Mouse (Mus musculus): Measurements from ENCODE around the gene Ncln.
"Not testable (repeated sequence)": the region's sequence is repeated elsewhere in the genome, so short reads cannot be mapped to it uniquely, and the experiment has no call there.

Ncln gene

GRCm38 (mm10) chr10:81460471-81460870 is 35.7 kb downstream of the Ncln start:
- DNase-seq = no peak

GRCm38 (mm10) chr10:81459399-81459798 is 36.8 kb downstream of the Ncln start:
- DNase-seq = no peak

- no peak for DNase-seq
Measured at GRCm38 (mm10) chr10:81458267-81458666, 37.9 kb downstream of the Ncln start.

GRCm38 (mm10) chr10:81457624-81458023 is 38.6 kb downstream of the Ncln start:
- no peak for DNase-seq

- DNase-seq = no peak
Measured at GRCm38 (mm10) chr10:81456983-81457563, 39.1 kb downstream of the Ncln start.

GRCm38 (mm10) chr10:81455181-81455895 is 40.9 kb downstream of the Ncln start, which contains the start of gene Nfic:
Nfic (minus strand) TSS chr10:81455635.
- DNase-seq = no peak

GRCm38 (mm10) chr10:81454106-81454505 is 42.1 kb downstream of the Ncln start:
- DNase-seq = no peak

GRCm38 (mm10) chr10:81452947-81453288 is 43.3 kb downstream of the Ncln start:
- no peak for DNase-seq

GRCm38 (mm10) chr10:81452237-81452946 is 43.8 kb downstream of the Ncln start:
- DNase-seq = no peak

GRCm38 (mm10) chr10:81451365-81451745 is 44.8 kb downstream of the Ncln start:
- DNase-seq = no peak

- DNase-seq = no peak
Measured at GRCm38 (mm10) chr10:81450641-81451364, 45.4 kb downstream of the Ncln start.

- peak; percentile 90 for DNase-seq
Measured at GRCm38 (mm10) chr10:81450140-81450539, 46.1 kb downstream of the Ncln start.

- DNase-seq = not testable (repeated sequence)
Measured at GRCm38 (mm10) chr10:81445516-81445915, 50.7 kb downstream of the Ncln start.

GRCm38 (mm10) chr10:81441019-81441418 is 55.2 kb downstream of the Ncln start:
- no peak for DNase-seq
